Mouse (Mus musculus) lung, embryonic 16.5 days (tissue): Measurements from ENCODE around the gene Pinlyp. TPM values are rescaled to one million over a fixed set of nuclear protein-coding genes. Genes with fewer than 3 reads are reported as not detected.

Experiments
- ATAC-seq: fragments of 200-750 bp; cut with Nextera tagmentation; 2 replicates; pipeline ENCODE4 v1.8.0; 2017; ENCODE audit warnings: low read depth, mild to moderate bottlenecking, moderate library complexity
- H3K27ac ChIP-seq: fragments of 300-500 bp; sonication (generic); 2 replicates; pipeline ENCODE4 v1.5.1; 2014; ENCODE audit warnings: mild to moderate bottlenecking, control low read depth, low read length
- H3K27me3 ChIP-seq: fragments of 300-500 bp; sonication (generic); 2 replicates; pipeline ENCODE4 v1.6.1; 2014; ENCODE audit warnings: low read depth, low read length, mixed read lengths; ENCODE audit not compliant: control insufficient read depth, insufficient read depth
- H3K36me3 ChIP-seq: fragments of 300-500 bp; sonication (generic); 2 replicates; pipeline ENCODE4 v1.6.1; 2014; ENCODE audit warnings: low read length; ENCODE audit not compliant: control insufficient read depth, insufficient read depth
- H3K4me1 ChIP-seq: fragments of 300-500 bp; sonication (generic); replicated peaks from 2 replicates; pipeline ENCODE4 v1.6.1; 2014; ENCODE audit warnings: low read length, mixed read lengths; ENCODE audit not compliant: control insufficient read depth, insufficient read depth
- H3K4me2 ChIP-seq: fragments of 300-500 bp; sonication (generic); 2 replicates; pipeline ENCODE4 v1.6.1; 2014; ENCODE audit warnings: low read depth, low read length, control low read depth
- H3K4me3 ChIP-seq: fragments of 300-500 bp; sonication (generic); 2 replicates; pipeline ENCODE4 v1.5.1; 2014; ENCODE audit warnings: mild to moderate bottlenecking, low read length, control low read depth
- H3K9ac ChIP-seq: fragments of 300-500 bp; sonication (generic); 2 replicates; pipeline ENCODE4 v1.6.1; 2014; ENCODE audit warnings: low read length, control low read depth
- H3K9me3 ChIP-seq: fragments of 300-500 bp; sonication (generic); 2 replicates; pipeline ENCODE4 v1.6.1; 2016; ENCODE audit warnings: low read length; ENCODE audit not compliant: control insufficient read depth
- WGBS: fragments of 180-500 bp; shearing (Covaris S2); extraction: QIAGEN DNeasy Blood & Tissue Kit; methylation state at CpG from one replicate; pipeline ENCODE4 v1.1.7; 2014; 5-methylcytosine and 5-hydroxymethylcytosine counted together
- polyA plus RNA-seq: library from polyadenylated mRNA; unstranded; fragments of >200 nt; fragmentation: Nextera tagmentation; extraction: Ambion mirVana; gene quantifications from 2 replicates; pipeline ENCODE4 v1.2.1, GENCODE M21; 2015

Gene Pinlyp
- polyA plus RNA-seq, 1 experiment from 2014 or later, result 0.25 TPM

DNA sequence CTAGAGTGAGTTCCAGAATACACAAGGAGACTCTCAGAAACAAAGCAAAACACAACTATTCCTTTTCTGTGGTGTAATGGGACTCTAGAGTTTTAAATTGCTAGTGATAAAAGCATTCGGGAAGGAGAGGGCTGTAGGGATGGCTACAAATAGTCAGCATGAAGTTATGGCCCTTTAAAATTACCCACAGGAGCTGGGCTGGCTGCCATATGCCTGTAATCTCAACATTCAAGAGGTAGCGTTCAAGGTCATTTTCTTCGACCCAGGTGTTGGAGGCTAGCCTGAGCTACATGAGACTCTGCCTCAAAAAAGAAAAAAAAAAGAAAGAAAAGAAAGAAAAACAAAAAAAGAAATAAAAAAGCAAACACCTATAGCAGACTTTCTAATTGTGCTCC, 39.9 kb downstream of the Pinlyp start:
- Histone ChIP-seq H3K9ac (peak overlapping the region; percentile 98), H3K27me3 (peaks cover 21% of the 10 kb centered on the region), H3K9me3 (0 out of 2 replicates have a peak, but pooled peaks cover under 1% of the 10 kb centered on the region), H3K4me3 (peak overlapping the region; percentile 83), H3K4me1 (peaks cover 17% of the 10 kb centered on the region), H3K36me3 (no peaks in the 10 kb centered on the region), H3K4me2 (peak overlapping the region; percentile 68), H3K27ac (peak overlapping the region; percentile 99)
- ATAC-seq, result no peak
- 16% methylated on average over 3 of the region's 3 CpGs for WGBS

- Histone ChIP-seq H3K9me3 (peaks cover 3% of the 10 kb centered on the region; the same call in 1 of the 2 replicates), H3K27me3 (peaks cover 25% of the 10 kb centered on the region), H3K4me3 (no peak overlapping the region), H3K4me2 (peak overlapping the region; percentile 68), H3K4me1 (peaks cover 17% of the 10 kb centered on the region), H3K36me3 (no peaks in the 10 kb centered on the region), H3K27ac (no peak overlapping the region), H3K9ac (no peak overlapping the region)
- 26% methylated on average over 15 of the region's 15 CpGs for WGBS
- ATAC-seq, result no peak
Observed at GRCm38 (mm10) chr7:24505447-24506064, 40.4 kb downstream of the Pinlyp start.

DNA sequence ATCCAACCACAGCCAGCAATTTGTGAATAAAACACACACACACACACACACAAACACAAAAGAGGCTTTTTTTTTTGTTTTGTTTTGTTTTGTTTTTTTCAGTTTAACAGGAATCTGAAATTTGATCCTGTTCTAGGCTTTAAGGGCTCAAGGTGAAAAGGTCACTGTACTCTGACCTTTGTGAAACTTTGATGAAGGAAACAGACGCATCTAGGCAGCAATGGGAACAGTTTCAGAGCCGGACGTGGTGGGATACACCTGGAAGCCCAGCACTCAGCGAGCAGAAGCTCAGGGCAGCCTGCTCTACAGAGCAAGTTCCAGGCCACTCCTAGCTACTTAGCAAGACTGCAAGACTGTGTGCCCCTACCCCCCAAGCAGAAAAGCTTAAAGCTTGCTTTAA, 41.0 kb downstream of the Pinlyp start:
- Histone ChIP-seq H3K9me3 (peaks cover 3% of the 10 kb centered on the region; the same call in 1 of the 2 replicates), H3K36me3 (no peaks in the 10 kb centered on the region), H3K4me1 (peaks cover 18% of the 10 kb centered on the region), H3K27ac (no peak overlapping the region), H3K4me2 (no peak overlapping the region), H3K9ac (no peak overlapping the region), H3K4me3 (no peak overlapping the region), H3K27me3 (peaks cover 32% of the 10 kb centered on the region)
- 22% methylated on average over 4 of the region's 4 CpGs for WGBS
- no peak for ATAC-seq

- Histone ChIP-seq H3K4me3 (no peak overlapping the region), H3K4me2 (0 out of 2 replicates have a peak overlapping the region, but pooled peaks have one; percentile 22), H3K9ac (no peak overlapping the region), H3K36me3 (no peaks in the 10 kb centered on the region), H3K4me1 (peaks cover 21% of the 10 kb centered on the region), H3K27me3 (peaks cover 41% of the 10 kb centered on the region), H3K9me3 (peaks cover 3% of the 10 kb centered on the region; the same call in 1 of the 2 replicates), H3K27ac (no peak overlapping the region)
- 20% methylated on average over 8 of the region's 10 CpGs for WGBS
- ATAC-seq, result no peak
Observed at GRCm38 (mm10) chr7:24504004-24504403, 41.9 kb downstream of the Pinlyp start.

DNA sequence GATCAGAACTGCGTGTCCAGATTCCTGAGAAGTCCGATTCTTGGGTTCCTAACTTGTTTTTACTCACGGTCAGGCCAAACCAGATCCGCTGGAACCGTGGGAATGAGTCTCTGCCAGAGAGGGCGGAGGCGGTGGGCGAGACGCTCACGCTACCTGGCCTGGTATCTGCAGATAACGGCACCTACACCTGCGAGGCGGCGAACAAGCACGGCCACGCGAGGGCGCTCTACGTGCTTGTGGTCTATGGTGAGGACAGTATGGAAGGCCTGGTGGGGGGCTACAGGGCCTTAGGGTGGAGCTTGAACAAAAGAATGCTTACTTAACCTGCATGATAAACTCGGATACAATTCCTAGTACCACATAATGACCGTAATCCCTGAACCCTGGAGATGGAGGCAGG, 44.4 kb downstream of the Pinlyp start:
- Histone ChIP-seq H3K36me3 (no peaks in the 10 kb centered on the region), H3K9ac (no peak overlapping the region), H3K9me3 (peaks cover 3% of the 10 kb centered on the region; the same call in 1 of the 2 replicates), H3K27me3 (peaks cover 52% of the 10 kb centered on the region), H3K4me3 (no peak overlapping the region), H3K27ac (no peak overlapping the region), H3K4me1 (peaks cover 14% of the 10 kb centered on the region), H3K4me2 (no peak overlapping the region)
- no peak for ATAC-seq
- WGBS, result 40% methylated on average over 21 of the region's 21 CpGs

- Histone ChIP-seq H3K36me3 (no peaks in the 10 kb centered on the region), H3K4me2 (no peak overlapping the region), H3K27ac (no peak overlapping the region), H3K9ac (no peak overlapping the region), H3K4me3 (no peak overlapping the region), H3K9me3 (peaks cover 3% of the 10 kb centered on the region; the same call in 1 of the 2 replicates), H3K4me1 (peaks cover 9% of the 10 kb centered on the region), H3K27me3 (peaks cover 52% of the 10 kb centered on the region)
- WGBS, result 29% methylated on average over 7 of the region's 7 CpGs
- no peak for ATAC-seq
Observed at GRCm38 (mm10) chr7:24500929-24501328, 45.0 kb downstream of the Pinlyp start.

DNA sequence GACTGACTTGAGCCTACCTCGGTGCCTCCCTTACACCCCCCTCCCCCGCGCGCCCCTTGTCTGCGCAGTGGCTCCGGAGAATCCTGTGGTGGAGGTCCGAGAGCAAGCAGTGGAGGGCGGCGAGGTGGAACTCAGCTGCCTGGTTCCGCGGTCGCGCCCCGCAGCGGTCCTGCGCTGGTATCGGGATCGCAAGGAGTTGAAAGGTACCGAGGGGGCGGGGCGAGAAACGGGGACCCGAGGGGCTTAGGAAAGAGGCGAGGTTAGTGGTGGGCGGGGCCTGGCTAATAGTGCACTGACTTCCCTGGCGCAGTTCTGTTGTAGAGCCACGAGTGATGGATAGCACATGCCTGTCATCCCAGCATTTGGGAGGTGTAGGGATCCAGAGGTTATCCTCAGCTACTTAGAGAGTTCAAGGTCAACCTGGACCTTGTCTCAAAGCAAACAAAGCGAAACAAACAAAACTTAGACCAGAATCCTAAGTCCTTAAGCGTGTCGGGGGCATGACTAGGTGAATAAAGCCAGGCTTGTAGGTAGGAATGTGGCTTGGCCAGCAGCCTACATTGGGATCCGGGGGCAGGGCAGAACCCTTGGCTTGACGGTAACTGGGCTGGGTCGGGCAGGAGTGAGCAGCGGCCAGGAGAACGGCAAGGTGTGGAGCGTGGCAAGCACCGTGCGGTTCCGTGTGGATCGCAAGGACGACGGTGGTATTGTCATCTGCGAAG, 45.9 kb downstream of the Pinlyp start:
- Histone ChIP-seq H3K4me1 (peaks cover 7% of the 10 kb centered on the region; the same call in 1 of the 2 replicates), H3K4me3 (peak overlapping the region; percentile 44), H3K9ac (peak overlapping the region; percentile 39; the same call in 1 of the 2 replicates), H3K36me3 (no peaks in the 10 kb centered on the region), H3K9me3 (peaks cover 3% of the 10 kb centered on the region; the same call in 1 of the 2 replicates), H3K27ac (no peak overlapping the region), H3K4me2 (peak overlapping the region; percentile 63), H3K27me3 (peaks cover 52% of the 10 kb centered on the region)
- peak; percentile 53 for ATAC-seq
- 10% methylated on average over 43 of the region's 43 CpGs for WGBS

Other genes starting within 250 kb of the Pinlyp start
- gene Zfp61, start 244.9 kb downstream of the Pinlyp start, polyA plus RNA-seq, result 32.7 and 34.1 TPM in 2 replicates
- gene Zfp94, start 229.5 kb downstream of the Pinlyp start, polyA plus RNA-seq, result 10.2 and 11.3 TPM in 2 replicates
- not detected in 2 replicates for gene Tescl, start 212.2 kb downstream of the Pinlyp start, polyA plus RNA-seq
- 0.06 and 0.33 TPM in 2 replicates for gene Lypd5, start 196.9 kb downstream of the Pinlyp start, polyA plus RNA-seq
- gene Kcnn4, start 175.9 kb downstream of the Pinlyp start, polyA plus RNA-seq, result 3.2 and 5.7 TPM in 2 replicates
- 22.7 and 24.6 TPM in 2 replicates for gene Smg9, start 146.5 kb downstream of the Pinlyp start, polyA plus RNA-seq
- not detected in 2 replicates for gene Irgc1, start 93.8 kb downstream of the Pinlyp start, polyA plus RNA-seq
- 17.6 and 19.7 TPM in 2 replicates for gene Plaur, start 83.6 kb downstream of the Pinlyp start, polyA plus RNA-seq
- 1.4 and 1.8 TPM in 2 replicates for gene Cadm4, start 64.1 kb downstream of the Pinlyp start, polyA plus RNA-seq
- gene Zfp428, start 39.1 kb downstream of the Pinlyp start, polyA plus RNA-seq, result 30.4 and 31.8 TPM in 2 replicates
- 0.33 and 0.43 TPM in 2 replicates for gene AC161166.1, start 33.7 kb downstream of the Pinlyp start, polyA plus RNA-seq
- gene Irgq, start 15.4 kb downstream of the Pinlyp start, polyA plus RNA-seq, result 5.6 and 6.5 TPM in 2 replicates
- 112 TPM in 2 replicates for gene Xrcc1, start 171 bp upstream of the Pinlyp start, polyA plus RNA-seq
- gene Ethe1, start 41.4 kb upstream of the Pinlyp start, polyA plus RNA-seq, result 21.9 and 22.4 TPM in 2 replicates
- gene Zfp575, start 41.5 kb upstream of the Pinlyp start, polyA plus RNA-seq, result 2.2 and 2.3 TPM in 2 replicates
- gene Phldb3, start 64.6 kb upstream of the Pinlyp start, polyA plus RNA-seq, result 0.15 and 0.21 TPM in 2 replicates
- 0.26 and 0.92 TPM in 2 replicates for gene Lypd3, start 90.4 kb upstream of the Pinlyp start, polyA plus RNA-seq
- not detected in 2 replicates for gene Tex101, start 130.6 kb upstream of the Pinlyp start, polyA plus RNA-seq
- not detected in 2 replicates for gene BC049730, start 163.1 kb upstream of the Pinlyp start, polyA plus RNA-seq
- gene Gm4763, start 180.8 kb upstream of the Pinlyp start, polyA plus RNA-seq, result not detected in 2 replicates
- 1.5 and 1.8 TPM in 2 replicates for gene Cd177, start 214.2 kb upstream of the Pinlyp start, polyA plus RNA-seq
- not detected in 2 replicates for gene Ceacam10, start 231.1 kb upstream of the Pinlyp start, polyA plus RNA-seq